Mouse (Mus musculus): ENCODE measurements around the gene Gm7978. TPM values are rescaled to one million over a fixed set of nuclear protein-coding genes. Genes with fewer than 3 reads are reported as not detected.
"Not testable (repeated sequence)": the region's sequence is repeated elsewhere in the genome, so short reads cannot be mapped to it uniquely, and the experiment has no call there.

The Gm7978 gene
- polyA plus RNA-seq (2016; fragmentation: Nextera tagmentation; extraction: Ambion mirVana), result not detected in 2 replicates

DNA sequence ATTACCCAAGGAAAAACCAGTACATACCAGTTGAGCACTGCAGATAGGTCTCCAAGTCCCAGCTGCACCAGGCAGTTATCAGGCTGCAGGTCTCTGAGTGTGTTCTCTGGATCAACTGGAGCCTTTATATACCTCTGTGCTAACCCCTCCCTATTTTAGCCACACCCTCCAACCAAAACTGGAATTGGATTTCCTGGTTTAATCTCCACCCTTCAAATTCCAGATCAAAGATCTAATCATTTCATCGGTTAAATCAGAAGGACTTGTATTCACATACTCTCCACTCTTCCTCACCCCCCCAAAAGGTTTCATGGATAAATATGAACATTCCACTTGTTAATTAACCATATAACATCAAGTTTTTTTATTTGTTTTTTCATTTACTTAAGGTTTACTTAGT lies at the start of gene Gm7978:
Gene Gm7978, minus strand, starts transcription at position 101 of the 400 bp plus-strand sequence.
- H3K4me2 ChIP-seq; H3K9ac ChIP-seq; H3K4me1 ChIP-seq; H3K27ac ChIP-seq; H3K27me3 ChIP-seq; ATAC-seq (ENCODE audit: low FRiP score); H3K4me3 ChIP-seq (replicated peaks); H3K9me3 ChIP-seq; H3K36me3 ChIP-seq (replicated peaks): not testable (repeated sequence)
- WGBS, result no CpG with 5 or more reads among the region's 1 CpGs

DNA sequence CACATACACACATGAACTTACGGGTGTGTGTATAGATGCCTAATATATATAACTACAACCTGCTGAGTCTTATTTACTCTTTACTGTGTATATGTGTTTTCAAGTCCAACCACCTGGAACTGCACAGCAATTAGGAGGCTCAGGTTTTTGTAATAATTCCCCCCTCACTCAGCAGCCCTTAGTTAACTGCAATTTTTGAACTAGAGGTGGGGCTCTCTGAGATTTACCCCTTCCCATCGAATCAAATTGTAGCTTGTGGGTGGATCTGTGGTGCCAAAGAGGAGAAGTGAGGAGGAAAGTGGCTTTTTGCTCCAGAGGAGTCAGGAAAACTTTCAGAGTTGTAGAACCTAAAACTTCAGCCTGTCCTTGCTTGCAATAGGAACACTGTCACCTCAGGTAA lies 39.7 kb upstream of the Gm7978 start, which contains the start of gene E330014E10Rik:
Gene E330014E10Rik, plus strand, starts transcription at position 301 of the 400 bp plus-strand sequence.
- H3K27me3 ChIP-seq; H3K9ac ChIP-seq; H3K36me3 ChIP-seq (replicated peaks); H3K4me3 ChIP-seq (replicated peaks); H3K4me1 ChIP-seq; H3K4me2 ChIP-seq; H3K9me3 ChIP-seq; ATAC-seq (ENCODE audit: low FRiP score); H3K27ac ChIP-seq: not testable (repeated sequence)
- WGBS, result no CpG with 5 or more reads among the region's 2 CpGs

DNA sequence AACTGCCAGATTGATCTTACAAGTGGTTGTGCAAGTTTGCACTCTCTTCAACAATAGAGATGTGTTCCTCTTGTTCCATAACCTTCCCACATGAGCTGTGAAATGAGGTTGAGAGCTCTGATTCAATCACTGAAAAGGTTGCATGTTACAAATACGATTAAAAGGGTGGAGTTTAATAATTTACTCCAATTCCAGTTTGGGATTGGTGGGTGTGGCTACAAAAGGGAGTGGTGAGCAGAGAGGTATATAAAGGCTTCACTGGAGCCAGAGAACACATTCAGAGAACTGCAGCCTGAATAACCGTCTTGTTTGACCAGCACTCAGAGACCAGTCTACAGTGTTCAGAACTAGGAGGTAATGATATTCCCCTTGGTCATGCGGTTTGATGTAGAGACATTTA lies 5.7 kb upstream of the Gm7978 start, which contains the start of gene Gm7982:
Gene Gm7982, plus strand, starts transcription at position 301 of the 400 bp plus-strand sequence.
- ATAC-seq (ENCODE audit: low FRiP score); H3K27ac ChIP-seq; H3K36me3 ChIP-seq (replicated peaks); H3K4me1 ChIP-seq; H3K4me2 ChIP-seq; H3K27me3 ChIP-seq; H3K4me3 ChIP-seq (replicated peaks); H3K9me3 ChIP-seq; H3K9ac ChIP-seq: not testable (repeated sequence)
- whole genome bisulfite sequencing, result no CpG with 5 or more reads among the region's 3 CpGs

Other genes with a start within 250 kb of the Gm7978 start
- gene Gm3286, start 225.4 kb downstream of the Gm7978 start, polyA plus RNA-seq (2016; fragmentation: Nextera tagmentation; extraction: Ambion mirVana), result not detected in 2 replicates
- gene Gm7971, start 141.3 kb downstream of the Gm7978 start, polyA plus RNA-seq (2016; fragmentation: Nextera tagmentation; extraction: Ambion mirVana), result not detected in 2 replicates
- not detected in 2 replicates for gene Gm7982, start 5.8 kb upstream of the Gm7978 start, polyA plus RNA-seq (2016; fragmentation: Nextera tagmentation; extraction: Ambion mirVana)
- not detected in 2 replicates for gene E330014E10Rik, start 39.8 kb upstream of the Gm7978 start, polyA plus RNA-seq (2016; fragmentation: Nextera tagmentation; extraction: Ambion mirVana)
- gene Cxcl13, start 220.8 kb upstream of the Gm7978 start, polyA plus RNA-seq (2016; fragmentation: Nextera tagmentation; extraction: Ambion mirVana), result 0.35 TPM in 1 of 2 replicates, not detected in the other

All from forebrain, embryonic 12.5 days (tissue).